Mouse (Mus musculus): ENCODE measurements around the gene Cenpv. TPM values are rescaled to one million over a fixed set of nuclear protein-coding genes. Genes with fewer than 3 reads are reported as not detected.

Cenpv gene
- polyA plus RNA-seq, 1 experiment: 11.1 TPM

- peak overlapping the region; percentile 99 for H3K4me2 ChIP-seq (ENCODE audit: low read depth)
- H3K79me2 ChIP-seq (ENCODE audit: control insufficient read depth, insufficient read depth): no peaks in the 10 kb centered on the region
- H3K4me3 ChIP-seq: peak overlapping the region; percentile 41
- no peaks in the 10 kb centered on the region for H3K27me3 ChIP-seq (ENCODE audit: control insufficient read depth, insufficient read depth, insufficient read length)
- TF ChIP-seq POLR2AphosphoS2 (IDR thresholded peaks at IDR 0.05; ENCODE audit: insufficient read length, low read depth) (no peak), MYOG (IDR thresholded peaks at IDR 0.05; ENCODE audit: control insufficient read depth in 1 of 3, insufficient read depth in 1 of 3, insufficient read length in 2 of 3, low read depth in 2 of 3) (peak in 1 of 3 experiments; percentile 11), USF1 (IDR thresholded peaks at IDR 0.05; ENCODE audit: low read depth) (no peak), TCF12 (IDR thresholded peaks at IDR 0.05; ENCODE audit: insufficient read depth, poor library complexity, severe bottlenecking) (no peak)
- peak overlapping the region; percentile 81 for H3ac ChIP-seq (ENCODE audit: control insufficient read depth, insufficient read length)
- H3K36me3 ChIP-seq (ENCODE audit: control insufficient read depth, insufficient read depth): no peaks in the 10 kb centered on the region
Observed at GRCm38 (mm10) chr11:62538321-62539088, 556 bp downstream of the Cenpv start.

GRCm38 (mm10) chr11:62537590-62537989 is 1.5 kb downstream of the Cenpv start:
- Histone ChIP-seq H3ac (ENCODE audit: control insufficient read depth, insufficient read length) (no peak overlapping the region), H3K36me3 (ENCODE audit: control insufficient read depth, insufficient read depth) (no peaks in the 10 kb centered on the region), H3K4me3 (peak overlapping the region; percentile 41), H3K27me3 (ENCODE audit: control insufficient read depth, insufficient read depth, insufficient read length) (no peaks in the 10 kb centered on the region), H3K4me2 (ENCODE audit: low read depth) (peak overlapping the region; percentile 99), H3K79me2 (ENCODE audit: control insufficient read depth, insufficient read depth) (no peaks in the 10 kb centered on the region)
- no peak for TF ChIP-seq SRF (IDR thresholded peaks at IDR 0.05; ENCODE audit: control insufficient read depth, insufficient read length, low read depth)
- TF ChIP-seq MYOG (IDR thresholded peaks at IDR 0.05; ENCODE audit: control insufficient read depth in 1 of 3, insufficient read depth in 1 of 3, insufficient read length in 2 of 3, low read depth in 2 of 3): no peak
- TF ChIP-seq USF1 (IDR thresholded peaks at IDR 0.05; ENCODE audit: low read depth): no peak
- no peak for TF ChIP-seq TCF12 (IDR thresholded peaks at IDR 0.05; ENCODE audit: insufficient read depth, poor library complexity, severe bottlenecking)

GRCm38 (mm10) chr11:62537089-62537488 is 2.0 kb downstream of the Cenpv start:
- TF ChIP-seq CEBPB (IDR thresholded peaks at IDR 0.05; ENCODE audit: insufficient read depth, poor library complexity, severe bottlenecking): no peak
- TF ChIP-seq TCF12 (IDR thresholded peaks at IDR 0.05; ENCODE audit: insufficient read depth, poor library complexity, severe bottlenecking): no peak
- TF ChIP-seq MYOD1 (IDR thresholded peaks at IDR 0.05; ENCODE audit: control insufficient read depth in 1 of 3, insufficient read length in 2 of 3, low read depth in 2 of 3): no peak
- Histone ChIP-seq H3K4me3 (no peak overlapping the region), H3K36me3 (ENCODE audit: control insufficient read depth, insufficient read depth) (no peaks in the 10 kb centered on the region), H3K4me2 (ENCODE audit: low read depth) (no peak overlapping the region), H3K79me2 (ENCODE audit: control insufficient read depth, insufficient read depth) (no peaks in the 10 kb centered on the region), H3K27me3 (ENCODE audit: control insufficient read depth, insufficient read depth, insufficient read length) (no peaks in the 10 kb centered on the region), H3ac (ENCODE audit: control insufficient read depth, insufficient read length) (no peak overlapping the region)

DNA sequence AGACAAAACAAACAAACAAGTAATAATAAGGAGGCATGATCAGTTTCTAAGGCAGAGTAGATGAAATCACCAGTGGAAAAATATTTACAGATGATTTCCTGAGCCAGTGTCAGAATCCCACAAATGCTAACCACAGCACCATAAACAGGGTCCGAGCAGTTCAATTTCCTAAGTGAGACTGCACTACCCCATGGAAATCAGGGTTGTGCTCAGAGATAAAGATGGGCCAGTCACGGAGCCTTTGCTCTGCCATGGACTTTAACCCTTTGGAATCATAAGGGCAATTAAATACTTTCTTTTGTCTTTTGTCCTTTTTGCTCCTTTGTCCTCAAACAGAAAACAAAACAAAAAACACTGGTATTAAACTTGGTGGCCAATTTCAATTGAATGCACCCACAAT is 16.8 kb downstream of the Cenpv start:
- Histone ChIP-seq H3K27me3 (ENCODE audit: control insufficient read depth, insufficient read depth, insufficient read length) (no peaks in the 10 kb centered on the region), H3ac (ENCODE audit: control insufficient read depth, insufficient read length) (no peak overlapping the region)

GRCm38 (mm10) chr11:62518991-62519390 is 20.1 kb downstream of the Cenpv start:
- Histone ChIP-seq H3K79me2 (ENCODE audit: control insufficient read depth, insufficient read depth) (no peaks in the 10 kb centered on the region), H3ac (ENCODE audit: control insufficient read depth, insufficient read length) (no peak overlapping the region), H3K27me3 (ENCODE audit: control insufficient read depth, insufficient read depth, insufficient read length) (no peaks in the 10 kb centered on the region), H3K4me3 (no peak overlapping the region), H3K4me2 (ENCODE audit: low read depth) (no peak overlapping the region), H3K36me3 (ENCODE audit: control insufficient read depth, insufficient read depth) (no peaks in the 10 kb centered on the region)
- TF ChIP-seq MYOD1 (IDR thresholded peaks at IDR 0.05; ENCODE audit: control insufficient read depth in 1 of 3, insufficient read length in 2 of 3, low read depth in 2 of 3): peak in 1 of 3 experiments; percentile 13
- no peak for TF ChIP-seq CEBPB (IDR thresholded peaks at IDR 0.05; ENCODE audit: insufficient read depth, poor library complexity, severe bottlenecking)

More for the DNA sequence above, 16.8 kb downstream of the Cenpv start:
- no peak overlapping the region for H3K4me2 ChIP-seq (ENCODE audit: low read depth)
- TF ChIP-seq E2F4 (IDR thresholded peaks at IDR 0.05; ENCODE audit: insufficient read depth) (no peak), MYOD1 (IDR thresholded peaks at IDR 0.05; ENCODE audit: control insufficient read depth in 1 of 3, insufficient read length in 2 of 3, low read depth in 2 of 3) (no peak), POLR2AphosphoS2 (IDR thresholded peaks at IDR 0.05; ENCODE audit: insufficient read length, low read depth) (no peak), MAX (IDR thresholded peaks at IDR 0.05; ENCODE audit: low read depth) (no peak), MYOG (IDR thresholded peaks at IDR 0.05; ENCODE audit: control insufficient read depth in 1 of 3, insufficient read depth in 1 of 3, insufficient read length in 2 of 3, low read depth in 2 of 3) (no peak), CEBPB (IDR thresholded peaks at IDR 0.05; ENCODE audit: insufficient read depth, poor library complexity, severe bottlenecking) (no peak), TCF12 (IDR thresholded peaks at IDR 0.05; ENCODE audit: insufficient read depth, poor library complexity, severe bottlenecking) (no peak)
- H3K36me3 ChIP-seq (ENCODE audit: control insufficient read depth, insufficient read depth): no peaks in the 10 kb centered on the region
- H3K79me2 ChIP-seq (ENCODE audit: control insufficient read depth, insufficient read depth): no peaks in the 10 kb centered on the region
- H3K4me3 ChIP-seq: no peak overlapping the region

- TF ChIP-seq TCF12 (IDR thresholded peaks at IDR 0.05; ENCODE audit: insufficient read depth, poor library complexity, severe bottlenecking) (no peak), TCF3 (IDR thresholded peaks at IDR 0.05; ENCODE audit: insufficient read length, low read depth) (no peak), USF1 (IDR thresholded peaks at IDR 0.05; ENCODE audit: low read depth) (no peak), E2F4 (IDR thresholded peaks at IDR 0.05; ENCODE audit: insufficient read depth) (no peak), SRF (IDR thresholded peaks at IDR 0.05; ENCODE audit: control insufficient read depth, insufficient read length, low read depth) (no peak), MYOD1 (IDR thresholded peaks at IDR 0.05; ENCODE audit: control insufficient read depth in 1 of 3, insufficient read length in 2 of 3, low read depth in 2 of 3) (no peak), MAX (IDR thresholded peaks at IDR 0.05; ENCODE audit: low read depth) (no peak), CEBPB (IDR thresholded peaks at IDR 0.05; ENCODE audit: insufficient read depth, poor library complexity, severe bottlenecking) (no peak), MYOG (IDR thresholded peaks at IDR 0.05; ENCODE audit: control insufficient read depth in 1 of 3, insufficient read depth in 1 of 3, insufficient read length in 2 of 3, low read depth in 2 of 3) (no peak), POLR2A (IDR thresholded peaks at IDR 0.05; ENCODE audit: insufficient read length, low read depth) (no peak), REST (IDR thresholded peaks at IDR 0.05; ENCODE audit: insufficient read depth, insufficient read length) (no peak), POLR2AphosphoS2 (IDR thresholded peaks at IDR 0.05; ENCODE audit: insufficient read length, low read depth) (no peak)
- no peak overlapping the region for H3K4me2 ChIP-seq (ENCODE audit: low read depth)
- H3K79me2 ChIP-seq (ENCODE audit: control insufficient read depth, insufficient read depth): no peaks in the 10 kb centered on the region
- no peaks in the 10 kb centered on the region for H3K36me3 ChIP-seq (ENCODE audit: control insufficient read depth, insufficient read depth)
- H3ac ChIP-seq (ENCODE audit: control insufficient read depth, insufficient read length): no peak overlapping the region
- H3K4me3 ChIP-seq: no peak overlapping the region
- H3K27me3 ChIP-seq (ENCODE audit: control insufficient read depth, insufficient read depth, insufficient read length): no peaks in the 10 kb centered on the region
Observed at GRCm38 (mm10) chr11:62513311-62513710, 25.8 kb downstream of the Cenpv start.
